Mouse (Mus musculus): ENCODE results near the gene Slc29a1.

Slc29a1 gene

GRCm38 (mm10) chr17:45551816-45552451 lies 47.5 kb downstream of the Slc29a1 start:
- DNase-seq (ENCODE audit: extremely low spot score, low spot score): peak; percentile 79

DNA sequence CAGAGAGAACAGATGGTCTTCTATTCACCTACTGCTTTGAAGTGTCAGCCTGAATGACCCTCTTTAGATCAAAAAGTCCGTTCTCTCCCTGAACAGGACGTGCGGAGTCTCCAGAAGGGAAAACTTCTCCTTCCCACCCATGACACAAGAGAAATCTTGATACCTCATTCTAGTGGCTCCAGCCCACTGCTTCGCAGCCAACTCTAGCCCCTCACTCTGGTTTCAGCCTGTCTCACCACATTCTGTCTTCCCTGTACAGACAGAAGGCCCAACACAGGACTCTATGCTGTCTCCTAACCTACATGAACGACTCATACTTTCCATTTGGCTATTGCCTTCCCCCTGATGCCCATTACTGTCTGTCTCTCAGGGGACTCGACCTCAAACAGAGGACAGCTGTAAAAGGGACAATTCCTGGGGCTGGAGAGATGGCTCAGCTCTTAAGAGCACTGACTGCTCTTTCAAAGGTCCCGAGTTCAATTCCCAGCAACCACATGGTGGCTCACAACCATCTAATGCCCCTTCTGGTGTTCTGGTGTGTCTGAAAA lies 48.1 kb downstream of the Slc29a1 start:
- DNase-seq (ENCODE audit: extremely low spot score, low spot score): no peak

DNA sequence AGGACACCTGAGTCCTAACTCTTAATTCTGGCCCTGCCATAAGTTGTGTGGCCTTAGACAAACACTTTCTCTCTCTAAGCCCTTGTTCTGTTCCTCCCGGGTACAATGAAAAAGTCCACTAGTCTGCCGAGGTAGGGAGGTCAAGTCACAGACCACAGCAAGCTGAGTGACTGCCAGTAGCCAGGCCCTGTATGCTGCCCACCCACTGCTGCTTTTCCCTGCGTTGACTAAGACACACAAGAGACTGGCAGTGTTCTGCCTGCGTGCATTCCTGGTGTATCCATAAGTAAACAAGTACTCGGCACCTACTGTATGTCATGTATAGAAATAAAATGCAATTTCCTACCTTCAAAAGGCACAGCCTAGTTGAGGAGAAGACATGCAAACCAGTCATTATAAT lies 49.2 kb downstream of the Slc29a1 start:
- DNase-seq (ENCODE audit: extremely low spot score, low spot score): no peak

GRCm38 (mm10) chr17:45549617-45550181 lies 49.7 kb downstream of the Slc29a1 start, which contains the start of gene Tmem151b:
Gene Tmem151b, minus strand, starts transcription at chr17:45549677.
- peak; percentile 73 for DNase-seq (ENCODE audit: extremely low spot score, low spot score)

DNA sequence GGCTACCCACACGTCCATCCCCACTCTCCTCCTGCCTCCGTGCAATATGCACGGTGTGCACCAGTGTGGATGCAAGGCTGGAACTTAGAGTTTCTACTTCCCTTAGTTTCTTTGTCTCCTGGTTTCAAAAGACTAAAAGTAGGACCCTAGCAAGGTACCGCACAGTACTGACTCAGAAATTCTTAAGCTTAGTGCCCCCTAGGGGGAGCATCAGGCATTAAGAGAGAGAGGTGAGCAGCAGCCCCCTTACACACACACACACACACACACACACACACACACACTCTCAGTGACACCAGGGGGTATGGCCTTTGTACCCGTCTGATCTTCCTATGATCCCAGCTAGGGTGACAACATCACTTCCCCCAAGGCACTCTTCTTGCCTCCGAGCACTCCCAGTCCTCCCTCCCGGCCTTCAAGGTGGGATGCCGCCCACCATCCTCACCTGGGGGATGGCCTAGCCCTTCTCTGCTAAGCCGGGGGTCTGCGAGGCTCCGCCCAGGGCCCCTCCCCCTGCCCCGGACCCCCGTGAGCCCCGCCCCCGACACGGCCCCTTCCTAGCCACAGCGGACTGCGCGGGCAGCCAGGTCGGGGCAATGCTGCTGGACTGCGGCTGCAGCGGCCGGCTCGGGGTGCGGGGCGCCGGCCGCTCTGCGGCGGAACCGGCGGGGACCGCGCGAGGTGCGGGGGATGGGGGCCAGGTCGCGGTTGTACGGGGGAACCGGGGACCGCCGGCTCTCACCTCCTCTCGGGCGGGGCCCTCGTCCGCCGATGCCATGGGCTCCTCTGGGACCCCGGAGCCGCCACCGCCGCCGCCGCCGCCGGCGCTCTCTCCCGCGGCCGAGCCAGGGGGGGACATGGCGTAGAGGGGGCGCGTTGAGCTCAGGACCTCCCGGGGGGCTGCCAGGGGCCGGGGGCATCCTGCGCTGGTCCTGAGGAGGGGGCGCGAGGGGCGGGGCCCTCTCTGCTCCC lies 50.6 kb downstream of the Slc29a1 start:
- peak; percentile 78 for DNase-seq (ENCODE audit: extremely low spot score, low spot score)

GRCm38 (mm10) chr17:45547461-45548190 lies 51.8 kb downstream of the Slc29a1 start:
- DNase-seq (ENCODE audit: extremely low spot score, low spot score): no peak

- no peak for DNase-seq (ENCODE audit: extremely low spot score, low spot score)
Measured at GRCm38 (mm10) chr17:45546941-45547340, 52.5 kb downstream of the Slc29a1 start.

DNA sequence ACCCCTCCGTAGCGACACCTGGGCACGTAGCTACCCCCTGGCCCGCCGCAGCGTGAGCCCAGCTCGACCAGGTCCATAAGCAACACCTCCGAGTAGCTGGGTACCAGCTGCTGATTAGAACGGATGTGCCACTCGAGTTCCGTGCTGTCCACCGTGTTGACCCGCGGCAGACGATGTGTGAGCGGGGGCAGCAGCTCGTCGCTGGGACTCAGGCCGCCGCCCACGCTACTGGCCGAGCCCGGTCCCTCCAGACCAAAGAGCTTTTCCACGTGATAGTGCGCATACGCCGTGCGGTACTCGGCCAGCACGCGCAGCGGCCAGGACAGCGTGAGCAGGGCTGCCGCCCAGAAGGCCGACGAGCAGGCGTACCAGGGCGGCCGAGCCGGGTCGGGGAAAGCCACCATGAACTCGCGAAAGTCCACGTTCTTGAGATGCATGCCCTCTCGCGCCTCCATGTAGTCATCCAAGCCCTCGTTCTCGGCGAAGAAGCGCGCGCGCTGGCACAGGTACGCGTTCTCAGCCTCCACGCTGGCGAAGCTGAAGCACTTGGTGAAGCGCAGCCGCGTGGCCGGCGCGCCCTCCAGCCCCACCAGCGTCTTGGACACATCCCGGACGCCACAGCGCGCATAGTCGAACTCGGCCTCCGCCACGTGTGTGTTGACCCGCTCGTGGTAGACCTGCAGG lies 54.0 kb downstream of the Slc29a1 start:
- DNase-seq (ENCODE audit: extremely low spot score, low spot score): peak; percentile 56

GRCm38 (mm10) chr17:45544873-45545277 lies 54.5 kb downstream of the Slc29a1 start:
- no peak for DNase-seq (ENCODE audit: extremely low spot score, low spot score)

- peak; percentile 58 for DNase-seq (ENCODE audit: extremely low spot score, low spot score)
Measured at GRCm38 (mm10) chr17:45544001-45544872, 55.2 kb downstream of the Slc29a1 start.

DNA sequence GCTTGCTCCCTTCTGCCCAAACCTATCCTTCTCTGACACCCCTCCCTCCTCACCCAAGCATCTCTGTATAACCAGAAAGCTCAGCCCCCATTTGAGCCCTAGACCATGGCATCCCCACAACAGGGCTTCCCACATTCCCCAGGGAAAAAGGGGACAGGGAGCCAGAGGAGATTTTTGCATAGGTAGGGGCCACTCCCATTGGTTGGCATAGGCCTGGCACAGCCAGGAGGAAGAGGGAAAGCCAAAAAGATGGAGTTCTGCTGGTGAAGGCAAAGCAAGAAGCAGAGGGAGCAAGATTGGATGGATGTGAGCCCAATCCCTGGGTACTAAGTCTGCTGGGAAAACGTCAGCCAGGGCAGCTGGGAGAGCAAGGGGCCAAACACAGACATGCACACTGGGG lies 56.3 kb downstream of the Slc29a1 start:
- no peak for DNase-seq (ENCODE audit: extremely low spot score, low spot score)

GRCm38 (mm10) chr17:45542705-45543104 lies 56.7 kb downstream of the Slc29a1 start:
- DNase-seq (ENCODE audit: extremely low spot score, low spot score): no peak

DNA sequence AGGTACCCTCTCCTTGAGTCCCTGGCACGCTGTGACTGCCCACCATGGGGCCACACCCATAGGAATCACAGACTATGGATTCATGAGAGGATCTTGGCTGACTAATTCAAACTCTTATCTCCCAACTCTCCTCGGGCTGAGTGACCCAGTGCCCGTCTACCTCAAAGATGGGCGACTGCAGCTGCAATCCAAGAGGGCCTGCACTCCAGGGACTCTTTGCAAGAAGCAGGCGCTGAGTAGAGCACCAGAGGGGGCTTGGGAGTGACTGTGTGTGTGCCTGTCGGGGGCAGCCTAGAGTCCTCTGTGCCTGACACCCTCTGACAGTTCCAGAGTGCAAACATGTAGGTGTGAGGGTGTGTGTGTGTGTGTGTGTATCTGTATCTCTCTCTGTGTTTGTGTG lies 57.3 kb downstream of the Slc29a1 start:
- DNase-seq (ENCODE audit: extremely low spot score, low spot score): no peak

DNA sequence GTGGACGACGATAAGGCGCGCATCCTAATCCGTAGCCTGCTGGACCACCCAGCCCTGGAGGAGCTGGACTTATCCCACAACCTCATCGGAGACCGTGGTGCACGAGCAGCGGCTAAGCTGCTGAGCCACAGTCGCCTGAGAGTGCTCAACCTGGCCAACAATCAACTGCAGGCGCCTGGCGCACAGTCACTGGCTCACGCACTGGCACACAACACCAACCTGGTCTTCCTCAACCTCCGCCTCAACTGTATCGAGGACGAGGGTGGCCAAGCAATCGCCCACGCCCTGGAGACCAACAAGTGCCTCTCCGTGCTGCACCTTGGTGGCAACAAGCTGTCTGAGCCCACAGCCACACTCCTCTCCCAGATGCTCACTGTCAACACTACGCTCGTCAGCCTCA lies 59.7 kb downstream of the Slc29a1 start:
- DNase-seq (ENCODE audit: extremely low spot score, low spot score): no peak

- DNase-seq (ENCODE audit: extremely low spot score, low spot score): no peak
Measured at GRCm38 (mm10) chr17:45538394-45538793, 61.0 kb downstream of the Slc29a1 start.

DNA sequence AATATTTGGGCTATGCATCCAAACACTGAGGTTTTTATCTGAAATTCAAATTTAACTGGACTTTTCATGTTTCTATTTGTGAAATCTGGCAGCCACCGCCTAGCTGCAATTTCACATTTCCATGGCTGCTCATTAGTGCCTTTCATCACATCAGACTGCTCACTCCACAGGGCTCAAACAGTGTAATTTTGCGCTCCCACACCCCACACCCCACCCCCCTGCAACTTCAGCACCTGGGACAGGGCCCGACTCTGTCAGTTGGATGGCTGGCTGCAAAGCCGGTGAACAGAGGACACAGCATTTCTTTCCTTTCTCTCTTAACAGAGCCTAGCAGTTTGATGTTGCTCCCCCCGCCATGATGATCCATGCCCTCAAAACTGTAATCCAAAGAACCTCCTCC lies 63.1 kb downstream of the Slc29a1 start:
- DNase-seq (ENCODE audit: extremely low spot score, low spot score): peak; percentile 43
